Mouse (Mus musculus): Measurements from ENCODE around the gene Kazn. TPM values are rescaled to one million over a fixed set of nuclear protein-coding genes. Genes with fewer than 3 reads are reported as not detected.
A peak's percentile ranks its signal among the peaks of the same experiment; 100 is the strongest.

Gene Kazn
- polyA plus RNA-seq, 1 experiment: 43.2 TPM

- WGBS: 80% methylated on average over 5 of the region's 5 CpGs
- DNase-seq: no peak
Observed at GRCm38 (mm10) chr4:142244641-142245040, 5.4 kb upstream of the Kazn start.

GRCm38 (mm10) chr4:142242750-142243383, 3.7 kb upstream of the Kazn start:
- no peaks in the 10 kb centered on the region for H3K4me1 ChIP-seq (ENCODE audit: control insufficient read depth, insufficient read depth, low read length)
- DNase-seq: no peak
- no peak overlapping the region for H3K4me3 ChIP-seq (replicated peaks; ENCODE audit: extremely low read depth, low read depth, low read length)
- 75% methylated on average over 6 of the region's 6 CpGs for WGBS
- TF ChIP-seq POLR2A (IDR thresholded peaks at IDR 0.05; ENCODE audit: borderline replicate concordance, extremely low read depth, low read depth, low read length) (no peak), CTCF (IDR thresholded peaks at IDR 0.05; ENCODE audit: insufficient read depth, low read length) (no peak)

More at GRCm38 (mm10) chr4:142244641-142245040, 5.4 kb upstream of the Kazn start:
- TF ChIP-seq POLR2A (IDR thresholded peaks at IDR 0.05; ENCODE audit: borderline replicate concordance, extremely low read depth, low read depth, low read length) (no peak), CTCF (IDR thresholded peaks at IDR 0.05; ENCODE audit: insufficient read depth, low read length) (no peak)
- Histone ChIP-seq H3K4me3 (replicated peaks; ENCODE audit: extremely low read depth, low read depth, low read length) (no peak overlapping the region), H3K4me1 (ENCODE audit: control insufficient read depth, insufficient read depth, low read length) (no peaks in the 10 kb centered on the region)

GRCm38 (mm10) chr4:142242164-142242563, 3.0 kb upstream of the Kazn start:
- DNase-seq: no peak
- peaks cover 5% of the 10 kb centered on the region; the same call in 1 of the 2 replicates for H3K4me1 ChIP-seq (ENCODE audit: control insufficient read depth, insufficient read depth, low read length)
- WGBS: 65% methylated on average over 4 of the region's 4 CpGs
- no peak overlapping the region for H3K4me3 ChIP-seq (replicated peaks; ENCODE audit: extremely low read depth, low read depth, low read length)
- no peak for TF ChIP-seq CTCF (IDR thresholded peaks at IDR 0.05; ENCODE audit: insufficient read depth, low read length)
- TF ChIP-seq POLR2A (IDR thresholded peaks at IDR 0.05; ENCODE audit: borderline replicate concordance, extremely low read depth, low read depth, low read length): no peak

GRCm38 (mm10) chr4:142240874-142241273, 1.7 kb upstream of the Kazn start:
- TF ChIP-seq POLR2A (IDR thresholded peaks at IDR 0.05; ENCODE audit: borderline replicate concordance, extremely low read depth, low read depth, low read length): no peak
- no peak for TF ChIP-seq CTCF (IDR thresholded peaks at IDR 0.05; ENCODE audit: insufficient read depth, low read length)
- 86% methylated on average over 5 of the region's 5 CpGs for WGBS

GRCm38 (mm10) chr4:142238486-142239239, 538 bp downstream of the Kazn start:
- TF ChIP-seq CTCF (IDR thresholded peaks at IDR 0.05; ENCODE audit: insufficient read depth, low read length) (no peak), POLR2A (IDR thresholded peaks at IDR 0.05; ENCODE audit: borderline replicate concordance, extremely low read depth, low read depth, low read length) (no peak)
- H3K4me3 ChIP-seq (replicated peaks; ENCODE audit: extremely low read depth, low read depth, low read length): peak overlapping the region; percentile 82
- peaks cover 18% of the 10 kb centered on the region for H3K4me1 ChIP-seq (ENCODE audit: control insufficient read depth, insufficient read depth, low read length)
- peak; percentile 76 for DNase-seq
- under 1% methylated on average over 69 of the region's 69 CpGs for WGBS

More at GRCm38 (mm10) chr4:142240874-142241273, 1.7 kb upstream of the Kazn start:
- Histone ChIP-seq H3K4me3 (replicated peaks; ENCODE audit: extremely low read depth, low read depth, low read length) (no peak overlapping the region), H3K4me1 (ENCODE audit: control insufficient read depth, insufficient read depth, low read length) (peaks cover 9% of the 10 kb centered on the region; the same call in 1 of the 2 replicates)
- no peak for DNase-seq

- WGBS: 8% methylated on average over 14 of the region's 14 CpGs
- TF ChIP-seq POLR2A (IDR thresholded peaks at IDR 0.05; ENCODE audit: borderline replicate concordance, extremely low read depth, low read depth, low read length) (peak; percentile 63; the same call in 1 of the 2 replicates), CTCF (IDR thresholded peaks at IDR 0.05; ENCODE audit: insufficient read depth, low read length) (no peak)
- H3K4me3 ChIP-seq (replicated peaks; ENCODE audit: extremely low read depth, low read depth, low read length): peak overlapping the region; percentile 82
- DNase-seq: no peak
- H3K4me1 ChIP-seq (ENCODE audit: control insufficient read depth, insufficient read depth, low read length): peaks cover 18% of the 10 kb centered on the region
Observed at GRCm38 (mm10) chr4:142238041-142238440, 1.2 kb downstream of the Kazn start.

- WGBS: 46% methylated on average over 4 of the region's 4 CpGs
- DNase-seq: no peak
- Histone ChIP-seq H3K4me1 (ENCODE audit: control insufficient read depth, insufficient read depth, low read length) (peaks cover 18% of the 10 kb centered on the region), H3K4me3 (replicated peaks; ENCODE audit: extremely low read depth, low read depth, low read length) (no peak overlapping the region)
- TF ChIP-seq POLR2A (IDR thresholded peaks at IDR 0.05; ENCODE audit: borderline replicate concordance, extremely low read depth, low read depth, low read length) (no peak), CTCF (IDR thresholded peaks at IDR 0.05; ENCODE audit: insufficient read depth, low read length) (no peak)
Observed at GRCm38 (mm10) chr4:142236681-142237080, 2.5 kb downstream of the Kazn start.

- H3K4me3 ChIP-seq (replicated peaks; ENCODE audit: extremely low read depth, low read depth, low read length): no peak overlapping the region
- WGBS: 65% methylated on average over 11 of the region's 11 CpGs
- no peak for DNase-seq
- peaks cover 18% of the 10 kb centered on the region for H3K4me1 ChIP-seq (ENCODE audit: control insufficient read depth, insufficient read depth, low read length)
- TF ChIP-seq POLR2A (IDR thresholded peaks at IDR 0.05; ENCODE audit: borderline replicate concordance, extremely low read depth, low read depth, low read length) (no peak), CTCF (IDR thresholded peaks at IDR 0.05; ENCODE audit: insufficient read depth, low read length) (no peak)
Observed at GRCm38 (mm10) chr4:142235426-142235825, 3.8 kb downstream of the Kazn start.

- peaks cover 18% of the 10 kb centered on the region for H3K4me1 ChIP-seq (ENCODE audit: control insufficient read depth, insufficient read depth, low read length)
- WGBS: 70% methylated on average over 9 of the region's 9 CpGs
- no peak overlapping the region for H3K4me3 ChIP-seq (replicated peaks; ENCODE audit: extremely low read depth, low read depth, low read length)
- DNase-seq: no peak
- TF ChIP-seq POLR2A (IDR thresholded peaks at IDR 0.05; ENCODE audit: borderline replicate concordance, extremely low read depth, low read depth, low read length) (no peak), CTCF (IDR thresholded peaks at IDR 0.05; ENCODE audit: insufficient read depth, low read length) (no peak)
Observed at GRCm38 (mm10) chr4:142234828-142235227, 4.4 kb downstream of the Kazn start.
